Mouse (Mus musculus) limb, embryonic 12.5 days (tissue): ENCODE results near the gene Prss53. TPM values are rescaled to one million over a fixed set of nuclear protein-coding genes. Genes with fewer than 3 reads are reported as not detected.

Experiments used
- ATAC-seq: fragments of 200-750 bp; cut with Nextera tagmentation; 2 replicates; pipeline ENCODE4 v1.8.0; 2017; ENCODE audit warnings: low read depth, moderate TSS enrichment; ENCODE audit not compliant: insufficient number of reproducible peaks, insufficient read depth, low FRiP score, low TSS enrichment
- H3K27ac ChIP-seq: fragments of 300-500 bp; sonication (generic); 2 replicates; pipeline ENCODE4 v1.5.1; 2016; ENCODE audit warnings: mild to moderate bottlenecking, moderate library complexity
- H3K27me3 ChIP-seq: fragments of 300-500 bp; sonication (generic); 2 replicates; pipeline ENCODE4 v1.6.1; 2016; ENCODE audit warnings: mild to moderate bottlenecking, moderate library complexity
- H3K36me3 ChIP-seq: fragments of 300-500 bp; sonication (generic); 2 replicates; pipeline ENCODE4 v1.6.1; 2016; ENCODE audit warnings: mild to moderate bottlenecking, moderate library complexity
- H3K4me1 ChIP-seq: fragments of 300-500 bp; sonication (generic); replicated peaks from 2 replicates; pipeline ENCODE4 v1.6.1; 2016
- H3K4me2 ChIP-seq: fragments of 300-500 bp; sonication (generic); 2 replicates; pipeline ENCODE4 v1.6.1; 2016; ENCODE audit warnings: mild to moderate bottlenecking, moderate library complexity
- H3K4me3 ChIP-seq: fragments of 300-500 bp; sonication (generic); replicated peaks from 2 replicates; pipeline ENCODE4 v1.5.1; 2016; ENCODE audit warnings: mild to moderate bottlenecking
- H3K9ac ChIP-seq: fragments of 300-500 bp; sonication (generic); replicated peaks from 2 replicates; pipeline ENCODE4 v1.6.1; 2016; ENCODE audit warnings: mild to moderate bottlenecking, moderate library complexity
- H3K9me3 ChIP-seq: fragments of 300-500 bp; sonication (generic); 2 replicates; pipeline ENCODE4 v1.6.1; 2016; ENCODE audit warnings: mild to moderate bottlenecking, moderate library complexity
- WGBS: fragments of 180-500 bp; shearing (Covaris S2); methylation state at CpG from one replicate; pipeline ENCODE4 v1.1.7; 2016; 5-methylcytosine and 5-hydroxymethylcytosine counted together
- polyA plus RNA-seq: library from polyadenylated mRNA; unstranded; fragments of >200 nt; fragmentation: Nextera tagmentation; extraction: Ambion mirVana; gene quantifications from 2 replicates; pipeline ENCODE4 v1.2.1, GENCODE M21; 2016

Gene Prss53
- polyA plus RNA-seq, 1 experiment from 2014 or later = 1.6 TPM

DNA sequence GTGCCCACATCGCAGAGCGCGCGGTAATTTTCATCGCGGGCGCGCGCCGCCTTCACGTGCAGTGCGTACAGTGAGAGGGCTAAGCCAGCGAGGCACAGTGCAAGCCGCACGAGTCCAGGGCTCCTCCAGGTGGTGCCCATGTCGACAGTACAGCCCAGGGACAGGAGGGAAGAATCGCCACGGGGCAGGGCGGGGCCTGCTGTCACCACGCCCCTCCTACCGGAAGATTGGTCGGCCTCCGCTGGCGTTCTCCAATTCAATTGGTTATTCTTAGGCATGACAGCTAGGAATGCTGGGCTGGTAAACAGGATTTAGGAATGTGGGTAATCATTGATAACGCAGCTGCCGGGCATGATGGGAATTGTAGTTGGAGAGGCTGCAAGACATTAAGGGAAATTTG, 4.7 kb upstream of the Prss53 start, which contains the start of the genes Gm21974 and Vkorc1:
Gene Gm21974, minus strand, starts transcription at position 13 of the 400 bp plus-strand sequence.
Gene Vkorc1, minus strand, starts transcription at position 176 of the 400 bp plus-strand sequence.
- ATAC-seq = peak; percentile 98
- H3K4me3 ChIP-seq = peak within 1 kb of the TSS; percentile 59
- peak within 1 kb of the TSS; percentile 70 for H3K9ac ChIP-seq
- no peaks in the 10 kb centered on the region for H3K9me3 ChIP-seq
- H3K4me2 ChIP-seq = peak within 1 kb of the TSS; percentile 79
- H3K36me3 ChIP-seq = peaks cover 33% of the 10 kb centered on the region
- H3K27me3 ChIP-seq = 0 out of 2 replicates have a peak, but pooled peaks cover 2% of the 10 kb centered on the region
- peak within 1 kb of the TSS; percentile 80 for H3K27ac ChIP-seq
- H3K4me1 ChIP-seq = peaks cover 13% of the 10 kb centered on the region
- WGBS = under 1% methylated on average over 26 of the region's 26 CpGs

DNA sequence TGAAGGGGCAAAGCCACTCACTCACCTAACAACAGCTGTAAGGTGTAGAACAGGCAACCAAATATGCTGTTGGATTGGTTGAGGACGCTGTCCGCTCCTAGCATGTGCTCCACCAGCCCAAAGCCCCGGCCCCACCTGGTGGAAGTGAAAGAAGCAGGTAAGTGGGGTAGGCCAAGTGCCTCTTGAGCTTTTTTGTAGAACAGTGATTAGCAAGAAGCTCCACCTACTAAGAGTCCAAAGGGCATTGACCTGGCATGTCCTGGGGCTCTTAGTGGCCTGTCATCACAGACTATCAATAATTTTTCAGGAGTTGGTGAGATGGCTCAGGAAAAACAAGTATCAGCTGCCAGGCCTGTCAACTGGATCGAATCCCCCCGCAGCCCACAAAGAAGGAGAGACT, 3.7 kb upstream of the Prss53 start:
- Histone ChIP-seq H3K9me3 (no peaks in the 10 kb centered on the region), H3K27me3 (0 out of 2 replicates have a peak, but pooled peaks cover under 1% of the 10 kb centered on the region), H3K4me3 (peak overlapping the region; percentile 59), H3K36me3 (peaks cover 43% of the 10 kb centered on the region), H3K9ac (peak overlapping the region; percentile 70; the same call in 1 of the 2 replicates), H3K4me2 (peak overlapping the region; percentile 79), H3K4me1 (peaks cover 13% of the 10 kb centered on the region), H3K27ac (no peak overlapping the region)
- WGBS = 72% methylated on average over 5 of the region's 5 CpGs
- no peak for ATAC-seq

DNA sequence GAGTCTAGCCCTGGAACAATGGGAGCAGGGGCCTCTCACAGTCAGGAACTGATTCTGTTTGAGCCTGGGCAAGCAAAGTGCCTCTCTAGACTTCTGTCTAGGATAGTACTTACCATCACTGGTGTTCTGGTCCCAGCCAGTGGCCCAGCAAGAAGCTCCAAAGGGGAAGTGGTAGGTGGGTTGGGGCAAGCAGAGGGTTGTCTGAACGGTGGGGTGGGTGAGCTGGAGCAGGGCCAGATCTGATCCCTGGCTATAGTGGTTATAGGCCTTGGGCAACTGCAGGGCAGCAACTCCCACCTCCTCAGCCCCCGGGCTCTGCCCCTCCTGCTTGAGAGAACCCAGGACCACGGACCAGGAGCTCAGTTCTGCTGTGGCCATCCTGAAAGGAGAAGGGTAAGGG, 1.9 kb downstream of the Prss53 start:
- peaks cover 98% of the 10 kb centered on the region for H3K36me3 ChIP-seq
- peaks cover 9% of the 10 kb centered on the region for H3K4me1 ChIP-seq
- H3K4me3 ChIP-seq = no peak overlapping the region
- H3K27me3 ChIP-seq = no peaks in the 10 kb centered on the region
- H3K4me2 ChIP-seq = no peak overlapping the region
- no peak for ATAC-seq
- H3K9me3 ChIP-seq = no peaks in the 10 kb centered on the region
- no peak overlapping the region for H3K27ac ChIP-seq
- 74% methylated on average over 3 of the region's 3 CpGs for WGBS
- H3K9ac ChIP-seq = no peak overlapping the region

DNA sequence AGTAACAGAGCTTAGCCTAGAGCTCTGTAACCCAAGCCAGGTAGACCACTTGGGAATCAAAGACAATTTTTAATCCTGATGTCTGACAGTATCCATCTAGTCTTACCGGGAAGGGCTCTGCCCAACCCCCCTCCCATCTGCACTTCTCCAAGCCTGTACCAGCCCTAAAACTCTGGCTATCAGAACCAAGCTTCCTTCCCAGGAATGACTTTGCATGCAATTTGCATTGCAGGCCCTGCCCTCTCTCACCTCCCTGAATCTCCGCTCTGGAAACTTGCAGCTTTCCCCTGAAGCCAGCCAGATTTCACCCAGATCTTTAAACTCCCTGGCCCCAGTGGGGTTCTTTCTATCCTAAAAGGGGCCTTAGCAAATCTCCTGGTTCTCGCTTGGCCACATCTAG, 3.0 kb downstream of the Prss53 start:
- Histone ChIP-seq H3K4me1 (peaks cover 17% of the 10 kb centered on the region), H3K27me3 (no peaks in the 10 kb centered on the region), H3K9me3 (no peaks in the 10 kb centered on the region), H3K27ac (no peak overlapping the region), H3K4me3 (no peak overlapping the region), H3K9ac (no peak overlapping the region), H3K36me3 (peaks cover 98% of the 10 kb centered on the region), H3K4me2 (no peak overlapping the region)
- ATAC-seq = no peak
- WGBS = 86% methylated on average over 3 of the region's 3 CpGs

DNA sequence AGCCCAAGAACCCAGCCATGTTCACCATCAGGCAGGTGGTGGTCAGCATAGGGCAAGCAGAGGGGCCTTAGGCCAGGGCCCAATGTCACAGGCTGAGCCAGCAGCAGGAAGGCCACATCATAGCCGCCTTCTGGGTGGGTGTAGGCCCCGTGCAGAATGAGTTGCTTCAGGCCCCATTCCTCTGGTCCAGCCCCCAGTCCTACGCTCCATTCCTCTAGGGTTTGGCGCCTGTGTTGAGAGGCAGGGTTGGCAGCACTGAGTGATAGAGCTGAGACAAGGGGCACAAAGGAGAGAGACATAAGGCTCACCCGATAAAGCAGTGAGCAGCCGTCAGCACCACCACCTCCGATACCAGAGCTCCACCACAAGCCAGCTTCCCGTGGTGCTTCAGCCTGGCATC, 3.6 kb downstream of the Prss53 start:
- Histone ChIP-seq H3K27ac (no peak overlapping the region), H3K36me3 (peaks cover 98% of the 10 kb centered on the region), H3K27me3 (no peaks in the 10 kb centered on the region), H3K4me2 (no peak overlapping the region), H3K4me3 (no peak overlapping the region), H3K4me1 (peaks cover 17% of the 10 kb centered on the region), H3K9me3 (no peaks in the 10 kb centered on the region), H3K9ac (0 out of 2 replicates have a peak overlapping the region, but pooled peaks have one; percentile 23)
- ATAC-seq = no peak
- 83% methylated on average over 8 of the region's 8 CpGs for WGBS

DNA sequence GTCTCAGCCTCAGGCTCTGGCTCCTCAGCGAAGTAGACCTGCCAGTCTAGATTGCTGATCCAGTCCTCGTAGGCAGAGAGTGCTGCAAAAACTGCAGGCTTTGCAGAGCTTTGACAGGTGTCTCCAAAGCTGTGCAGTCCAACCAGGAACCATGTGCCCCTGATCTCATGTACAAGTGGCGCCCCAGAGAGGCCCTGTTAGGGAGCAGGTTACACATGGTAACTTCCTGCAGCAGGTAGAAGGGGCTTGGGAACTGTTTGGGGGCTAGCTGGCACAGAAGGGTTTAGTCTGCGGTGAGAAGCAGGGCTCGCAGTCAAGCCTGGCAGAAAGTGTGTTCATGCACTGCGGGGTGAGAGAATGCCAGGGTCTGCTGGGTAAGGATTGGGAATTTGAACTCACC, 4.2 kb downstream of the Prss53 start:
- no peak overlapping the region for H3K4me2 ChIP-seq
- H3K9me3 ChIP-seq = no peaks in the 10 kb centered on the region
- WGBS = 91% methylated on average over 6 of the region's 6 CpGs
- H3K9ac ChIP-seq = no peak overlapping the region
- peaks cover 100% of the 10 kb centered on the region for H3K36me3 ChIP-seq
- peaks cover 17% of the 10 kb centered on the region for H3K4me1 ChIP-seq
- H3K27me3 ChIP-seq = no peaks in the 10 kb centered on the region
- no peak overlapping the region for H3K27ac ChIP-seq
- no peak overlapping the region for H3K4me3 ChIP-seq
- no peak for ATAC-seq

DNA sequence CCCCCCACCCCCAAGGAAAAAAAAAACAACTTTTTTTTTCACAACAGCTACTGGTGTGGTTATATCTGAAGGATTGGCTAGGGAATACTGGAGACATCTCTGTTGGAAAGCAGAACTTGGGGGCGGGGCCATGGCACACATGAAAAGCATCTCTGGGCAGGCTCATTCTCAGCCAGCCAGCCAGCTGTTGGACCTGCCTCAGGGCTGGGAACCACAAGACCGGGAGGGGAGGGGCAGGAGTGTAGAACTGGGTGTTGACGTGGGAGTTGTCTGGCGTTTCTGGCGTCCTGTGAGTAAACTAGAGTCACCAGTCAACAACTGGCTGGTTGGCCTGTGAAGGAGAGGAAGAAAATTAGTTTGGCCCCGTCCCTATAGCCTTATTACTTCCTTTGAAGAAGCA, 4.8 kb downstream of the Prss53 start:
- H3K4me3 ChIP-seq = no peak overlapping the region
- 56% methylated on average over 6 of the region's 6 CpGs for WGBS
- H3K9ac ChIP-seq = no peak overlapping the region
- no peak for ATAC-seq
- H3K36me3 ChIP-seq = peaks cover 100% of the 10 kb centered on the region
- no peaks in the 10 kb centered on the region for H3K9me3 ChIP-seq
- H3K4me1 ChIP-seq = peaks cover 17% of the 10 kb centered on the region
- no peak overlapping the region for H3K27ac ChIP-seq
- no peak overlapping the region for H3K4me2 ChIP-seq
- H3K27me3 ChIP-seq = no peaks in the 10 kb centered on the region

DNA sequence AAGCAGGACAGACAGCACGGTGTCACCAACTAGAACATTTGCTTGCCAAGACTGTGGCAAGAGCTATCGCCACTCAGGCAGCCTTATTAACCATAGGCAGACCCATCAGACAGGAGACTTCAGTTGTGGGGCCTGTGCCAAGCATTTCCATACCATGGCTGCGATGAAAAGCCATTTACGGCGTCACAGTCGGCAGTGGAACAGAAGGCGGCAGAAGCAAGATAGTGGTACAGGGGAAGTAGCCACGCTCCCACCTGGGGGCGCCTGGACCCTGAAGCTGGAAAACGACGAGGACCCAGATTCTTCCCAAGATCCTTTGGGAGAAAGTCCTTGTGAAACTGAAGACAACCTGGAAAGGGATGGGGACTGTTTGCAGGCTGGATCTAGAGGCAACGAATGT, 10.3 kb downstream of the Prss53 start:
- Histone ChIP-seq H3K4me2 (no peak overlapping the region), H3K4me3 (no peak overlapping the region), H3K27me3 (no peaks in the 10 kb centered on the region), H3K9me3 (no peaks in the 10 kb centered on the region), H3K36me3 (peaks cover 79% of the 10 kb centered on the region), H3K4me1 (peaks cover 23% of the 10 kb centered on the region), H3K27ac (no peak overlapping the region), H3K9ac (no peak overlapping the region)
- 87% methylated on average over 12 of the region's 12 CpGs for WGBS
- ATAC-seq = no peak

DNA sequence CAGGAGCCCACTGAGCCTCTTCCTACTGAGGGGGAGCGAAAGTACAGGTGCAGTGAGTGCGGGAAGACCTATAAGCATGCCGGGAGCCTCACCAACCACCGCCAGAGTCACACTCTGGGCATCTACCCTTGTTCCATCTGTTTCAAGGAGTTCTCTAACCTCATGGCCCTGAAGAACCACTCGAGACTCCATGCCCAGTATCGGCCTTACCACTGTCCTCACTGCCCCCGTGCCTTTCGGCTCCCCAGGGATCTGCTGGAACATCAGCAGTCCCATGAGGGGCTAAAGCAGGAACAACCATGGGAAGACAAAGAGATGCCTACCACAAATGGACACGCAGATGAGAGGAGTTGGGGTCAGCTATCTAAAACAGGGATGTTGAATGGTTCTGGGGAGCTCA, 11.5 kb downstream of the Prss53 start:
- Histone ChIP-seq H3K27me3 (no peaks in the 10 kb centered on the region), H3K9me3 (no peaks in the 10 kb centered on the region), H3K36me3 (peaks cover 68% of the 10 kb centered on the region), H3K4me3 (no peak overlapping the region), H3K27ac (no peak overlapping the region), H3K4me1 (peaks cover 27% of the 10 kb centered on the region), H3K9ac (no peak overlapping the region), H3K4me2 (no peak overlapping the region)
- ATAC-seq = no peak
- WGBS = 98% methylated on average over 9 of the region's 9 CpGs

DNA sequence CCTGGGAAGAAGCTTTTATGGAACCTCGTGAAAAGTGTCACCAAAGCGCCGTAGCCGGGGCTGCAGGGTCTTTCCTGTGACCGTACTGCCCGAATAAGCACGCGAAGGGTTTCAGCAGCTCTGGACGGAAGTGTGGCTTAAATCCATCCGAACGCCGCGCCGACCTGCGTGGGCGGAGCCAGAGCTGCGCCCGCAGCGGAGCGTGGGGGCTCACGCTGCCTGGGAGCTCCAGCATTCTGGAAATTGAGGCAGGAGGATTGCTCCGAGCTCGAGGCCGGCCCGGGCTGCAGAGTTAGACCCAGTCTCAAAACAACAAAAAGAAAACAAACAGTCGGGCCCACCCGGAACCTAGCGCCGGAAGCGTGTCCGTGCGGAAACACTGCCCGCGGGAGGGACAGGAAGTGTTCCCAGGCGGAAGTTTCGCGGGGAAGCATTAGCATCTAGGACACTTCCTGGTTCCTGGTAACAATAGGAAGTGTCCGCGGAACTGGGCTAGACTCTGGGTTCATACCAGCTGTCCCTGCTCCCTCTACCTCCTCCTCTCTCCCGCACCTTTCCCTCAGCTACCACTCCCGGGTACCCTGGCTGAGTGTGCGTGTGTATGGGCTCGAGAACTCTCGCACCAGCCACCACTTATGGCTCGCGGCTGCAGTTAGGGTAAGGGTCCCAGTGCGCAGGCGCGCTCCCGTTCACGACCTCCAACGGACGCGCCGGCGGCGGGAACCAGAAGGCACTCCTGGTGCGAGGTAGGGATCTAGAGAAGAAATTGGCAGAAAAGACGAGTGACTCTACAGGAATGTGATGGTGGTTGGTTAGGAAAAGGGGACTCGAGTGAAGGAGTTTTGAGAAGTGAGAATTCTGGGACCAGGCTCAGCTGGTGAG, 14.1 kb downstream of the Prss53 start, which contains the start of gene Zfp668:
Gene Zfp668, minus strand, starts transcription at position 362 of the 882 bp plus-strand sequence.
- Histone ChIP-seq H3K9ac (peak within 1 kb of the TSS; percentile 97), H3K27me3 (no peaks in the 10 kb centered on the region), H3K36me3 (peaks cover 58% of the 10 kb centered on the region), H3K27ac (peak within 1 kb of the TSS; percentile 99), H3K4me1 (peaks cover 27% of the 10 kb centered on the region), H3K4me3 (peak within 1 kb of the TSS; percentile 90), H3K9me3 (no peaks in the 10 kb centered on the region), H3K4me2 (peak within 1 kb of the TSS; percentile 88)
- ATAC-seq = peak; percentile 71
- under 1% methylated on average over 60 of the region's 60 CpGs for WGBS

DNA sequence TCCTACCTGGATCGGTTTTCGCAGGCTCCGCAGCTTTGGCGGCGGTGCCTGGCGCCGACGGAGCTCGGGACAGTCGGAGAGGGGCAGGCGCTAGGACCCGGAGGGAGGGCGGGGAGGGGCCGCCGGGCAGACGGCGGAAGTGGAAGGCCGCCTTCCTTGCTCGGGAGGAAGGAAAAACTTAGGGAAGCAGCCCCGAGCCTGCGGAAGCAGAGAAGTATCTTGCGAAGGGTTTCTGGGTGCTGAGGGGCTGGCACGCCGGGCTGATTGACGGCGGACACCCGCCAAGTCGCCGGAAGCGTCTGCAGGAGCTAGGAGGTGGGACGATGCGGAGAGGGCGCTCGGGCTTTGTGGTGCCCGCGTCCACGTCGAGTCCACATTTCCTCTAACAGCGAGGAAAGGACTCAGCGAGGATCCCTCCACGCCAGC, 14.7 kb downstream of the Prss53 start, which contains the start of gene Zfp646:
Gene Zfp646, plus strand, starts transcription at position 181 of the 426 bp plus-strand sequence.
- H3K27ac ChIP-seq = peak within 1 kb of the TSS; percentile 99
- WGBS = 0% methylated on average over 41 of the region's 41 CpGs
- H3K4me2 ChIP-seq = peak within 1 kb of the TSS; percentile 88
- peak within 1 kb of the TSS; percentile 90 for H3K4me3 ChIP-seq
- H3K9ac ChIP-seq = peak within 1 kb of the TSS; percentile 97
- H3K36me3 ChIP-seq = peaks cover 56% of the 10 kb centered on the region
- peak; percentile 85 for ATAC-seq
- H3K9me3 ChIP-seq = no peaks in the 10 kb centered on the region
- no peaks in the 10 kb centered on the region for H3K27me3 ChIP-seq
- H3K4me1 ChIP-seq = peaks cover 27% of the 10 kb centered on the region
